Mouse (Mus musculus) brain, embryonic 14.5 days (tissue): ENCODE results near the gene Lemd2. TPM values are rescaled to one million over a fixed set of nuclear protein-coding genes. Genes with fewer than 3 reads are reported as not detected.

Experiments used
- DNase-seq: peaks from one replicate; pipeline ENCODE4 v3.0.0-alpha.2; 2011; ENCODE audit warnings: low read depth
- CTCF ChIP-seq: fragments of 200-500 bp; IDR thresholded peaks from 2 replicates; pipeline ENCODE4 v1.5.1; 2012; ENCODE audit warnings: inconsistent platforms, mild to moderate bottlenecking, moderate library complexity, borderline replicate concordance; ENCODE audit not compliant: insufficient read depth, insufficient read length; ENCODE audit errors: extremely low read depth
- POLR2A ChIP-seq: fragments of 200-500 bp; IDR thresholded peaks from 2 replicates; pipeline ENCODE4 v1.6.1; 2012; ENCODE audit warnings: mild to moderate bottlenecking, inconsistent platforms, borderline replicate concordance; ENCODE audit not compliant: poor library complexity, insufficient read depth, insufficient read length, severe bottlenecking; ENCODE audit errors: extremely low read depth
- polyA plus RNA-seq: library from polyadenylated mRNA; depleted of rRNA; stranded (reverse); fragments of >200 nt; gene quantifications from 2 replicates; pipeline ENCODE4 v1.2.3, GENCODE M21; 2012; rRNA removed

Lemd2 gene
- polyA plus RNA-seq, 1 experiment = 117 TPM

DNA sequence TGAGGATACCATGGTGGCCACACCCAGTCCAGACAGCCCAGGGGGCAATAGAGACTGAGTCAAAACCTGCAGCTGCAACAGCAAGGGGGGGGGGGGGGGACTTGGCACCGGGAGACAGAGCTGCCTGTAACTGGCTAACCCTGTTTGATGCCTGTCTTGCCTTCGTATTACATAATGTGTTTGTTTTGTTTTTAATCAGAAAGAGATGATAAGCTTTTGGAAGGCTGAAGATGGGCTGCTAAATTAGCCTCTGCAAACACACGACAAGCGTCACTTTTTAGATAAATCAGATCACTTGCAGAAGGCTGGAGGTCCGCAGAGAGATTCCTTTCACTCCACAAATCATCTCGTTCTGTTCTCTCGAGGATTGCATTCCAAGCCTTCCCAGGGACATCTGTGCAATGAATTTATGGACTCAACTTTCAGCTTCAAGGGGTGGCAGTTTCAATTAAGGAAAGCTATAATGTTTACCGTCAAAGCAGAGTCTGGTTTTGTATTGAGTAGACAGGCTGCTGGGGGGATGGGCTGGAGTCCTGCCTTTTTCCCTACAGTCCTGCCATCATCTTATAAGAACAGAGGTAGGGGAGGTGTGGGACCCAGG lies 57.8 kb downstream of the Lemd2 start:
- DNase-seq = no peak
- TF ChIP-seq POLR2A = no peak
- TF ChIP-seq CTCF = no peak

DNA sequence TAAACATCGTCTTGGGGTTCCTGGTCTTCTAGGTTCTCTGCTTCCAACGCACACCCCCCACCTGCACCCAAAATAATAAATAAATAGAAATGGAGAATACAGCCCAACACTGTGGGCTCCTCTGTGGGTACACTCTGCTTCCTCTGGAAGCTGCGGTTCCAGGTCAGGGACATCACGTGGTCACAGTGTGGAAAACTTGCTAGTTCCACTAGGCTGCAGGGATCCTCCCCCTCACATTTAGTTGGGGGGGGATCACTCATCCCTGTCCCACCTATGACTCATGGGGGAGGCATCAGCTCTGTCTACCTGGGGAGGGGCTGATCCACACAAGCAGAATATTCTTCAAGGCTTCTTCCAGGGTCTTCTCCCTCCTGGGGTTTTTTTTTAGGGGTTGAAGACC lies 60.1 kb downstream of the Lemd2 start:
- no peak for DNase-seq
- TF ChIP-seq CTCF = no peak
- TF ChIP-seq POLR2A = no peak

DNA sequence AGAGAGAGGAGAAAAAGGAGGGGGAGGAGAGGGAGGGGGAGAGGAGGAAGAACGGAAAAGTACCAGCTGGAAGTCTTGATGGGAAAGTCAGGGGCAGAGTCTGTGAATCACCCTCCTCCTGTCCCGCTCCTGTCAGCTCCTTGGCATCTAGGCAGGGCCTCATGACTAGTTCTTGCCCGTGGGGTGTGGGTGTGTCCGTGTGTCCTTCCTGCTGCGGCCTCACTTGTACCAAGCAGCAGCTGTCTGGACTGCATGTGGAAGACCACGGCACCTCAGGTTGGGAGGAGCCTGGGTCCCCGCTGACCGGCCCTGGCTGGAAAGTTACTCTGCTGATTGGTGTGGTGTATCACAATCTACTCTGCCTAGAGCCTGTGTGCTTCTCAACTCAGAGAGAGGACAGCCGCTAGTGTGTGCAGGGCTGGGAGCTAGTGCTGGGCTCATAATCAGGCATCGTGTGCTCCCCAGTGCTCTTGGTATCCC lies 62.3 kb downstream of the Lemd2 start:
- TF ChIP-seq POLR2A (no peak), CTCF (no peak)
- DNase-seq = no peak

DNA sequence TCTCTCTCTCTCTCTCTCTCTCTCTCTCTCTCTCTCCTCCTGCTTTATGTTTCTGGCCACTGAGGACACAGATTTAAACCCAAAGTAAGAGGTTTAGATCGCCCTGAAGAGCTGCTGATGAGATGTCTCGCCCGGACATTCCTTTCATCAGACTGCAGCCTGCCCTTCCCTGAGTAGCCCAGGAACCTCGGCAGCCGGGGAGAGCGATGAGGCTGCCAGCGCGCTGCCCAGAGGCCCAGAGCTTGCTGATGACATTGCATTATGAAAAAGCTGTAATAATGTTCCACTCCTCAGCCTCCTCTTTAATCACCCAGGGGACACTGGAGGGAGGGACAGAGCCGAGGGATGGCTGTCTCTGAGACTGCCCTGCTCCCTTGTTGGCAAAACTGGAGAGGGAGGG lies 64.0 kb downstream of the Lemd2 start:
- no peak for TF ChIP-seq CTCF
- no peak for TF ChIP-seq POLR2A
- no peak for DNase-seq

Other genes starting within 250 kb of the Lemd2 start
- 22.9 and 25.1 TPM in 2 replicates for gene Zbtb9, start 231.3 kb downstream of the Lemd2 start, polyA plus RNA-seq
- gene Bak1, start 175.5 kb downstream of the Lemd2 start, polyA plus RNA-seq = 31.0 and 35.1 TPM in 2 replicates
- gene Itpr3, start 147.2 kb downstream of the Lemd2 start, polyA plus RNA-seq = 1.4 and 3.4 TPM in 2 replicates
- gene Uqcc2, start 70.6 kb downstream of the Lemd2 start, polyA plus RNA-seq = 242 and 333 TPM in 2 replicates
- 0.29 and 0.33 TPM in 2 replicates for gene Ip6k3, start 36.7 kb downstream of the Lemd2 start, polyA plus RNA-seq